Mouse (Mus musculus): ENCODE measurements around the gene Adamtsl1. TPM values are rescaled to one million over a fixed set of nuclear protein-coding genes. Genes with fewer than 3 reads are reported as not detected.

Adamtsl1 gene
- total RNA-seq (2021), result 1 to 10 TPM; 6.4 to 8.5 TPM

DNA sequence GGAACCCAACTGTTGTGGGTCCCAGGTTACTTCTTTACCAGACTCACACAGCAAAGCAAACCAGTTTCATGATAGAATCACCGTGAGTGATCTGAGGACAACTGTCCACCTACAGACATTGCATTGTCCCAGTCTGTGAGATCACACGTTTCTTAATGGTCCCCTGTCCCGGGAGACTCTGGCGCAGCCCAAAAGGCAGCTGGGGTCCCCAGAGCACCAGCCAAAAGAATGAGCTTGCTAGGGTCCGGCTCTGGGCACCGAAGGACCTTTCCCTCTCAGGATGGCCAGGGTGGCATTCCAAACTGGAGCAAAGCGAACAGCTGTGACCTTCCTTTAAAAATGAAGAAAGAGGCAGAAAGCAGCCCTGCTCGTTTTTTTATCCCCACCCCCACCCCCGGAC is at the start of gene Adamtsl1:
Gene Adamtsl1, plus strand, starts transcription at position 381 of the 400 bp plus-strand sequence.
- intact Hi-C loops (cut with DNase I), result no loop called here
- DNase-seq (ENCODE audit: extremely low spot score in 1 of 2, low spot score in 2 of 2), result no peak

DNA sequence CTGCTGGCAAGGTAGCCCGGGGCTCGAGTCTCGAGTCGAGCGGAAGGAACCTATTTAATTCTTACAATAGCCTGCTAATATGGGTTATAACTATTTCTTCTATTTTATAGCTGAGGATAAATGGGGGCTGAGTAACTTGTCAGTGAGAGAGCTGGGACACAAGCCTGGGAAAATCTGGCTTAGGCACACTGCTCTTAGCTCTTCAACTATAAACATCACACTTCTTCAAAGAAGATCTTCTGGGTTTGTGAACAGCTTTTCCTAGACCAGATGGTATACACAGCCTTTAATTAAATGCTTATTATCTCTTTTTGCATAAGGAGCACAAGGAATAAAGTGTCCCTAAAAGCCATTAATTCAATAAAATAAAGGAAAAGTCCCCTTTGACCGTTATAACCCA is 30.4 kb upstream of the Adamtsl1 start:
- no peak for DNase-seq (ENCODE audit: extremely low spot score in 1 of 2, low spot score in 2 of 2)
- intact Hi-C loops (cut with DNase I), result no loop called here

DNA sequence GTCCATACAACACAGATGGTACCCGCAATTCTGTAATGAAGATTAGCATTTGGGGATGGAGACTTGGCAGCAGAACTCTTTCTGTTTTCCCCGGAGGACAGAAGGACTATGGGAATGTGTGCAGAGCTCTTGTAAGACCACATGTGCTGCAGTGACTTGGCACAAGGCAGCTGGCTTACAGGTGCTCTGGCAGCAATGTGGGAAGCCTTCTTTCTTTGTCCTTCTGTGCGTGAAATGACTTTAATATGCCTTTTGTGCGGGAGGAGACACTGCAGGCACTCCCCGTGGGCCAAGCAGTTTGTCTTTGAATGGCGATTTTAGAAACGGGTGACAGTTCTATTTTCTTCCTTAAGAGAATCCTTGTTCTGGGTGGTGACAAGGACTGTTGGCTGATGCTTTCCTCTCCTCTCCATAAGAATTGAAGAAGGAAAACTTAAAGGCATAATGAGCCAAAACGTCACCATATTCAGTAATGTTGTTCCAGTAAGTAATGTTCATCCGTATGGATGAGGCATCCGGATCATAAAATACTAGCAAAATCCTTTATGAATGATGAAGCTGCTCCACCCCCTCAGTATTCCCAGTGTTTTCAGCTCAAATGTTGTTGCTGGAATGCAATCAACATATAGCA is 27.5 kb upstream of the Adamtsl1 start:
- intact Hi-C loops (cut with DNase I), result no loop called here

DNA sequence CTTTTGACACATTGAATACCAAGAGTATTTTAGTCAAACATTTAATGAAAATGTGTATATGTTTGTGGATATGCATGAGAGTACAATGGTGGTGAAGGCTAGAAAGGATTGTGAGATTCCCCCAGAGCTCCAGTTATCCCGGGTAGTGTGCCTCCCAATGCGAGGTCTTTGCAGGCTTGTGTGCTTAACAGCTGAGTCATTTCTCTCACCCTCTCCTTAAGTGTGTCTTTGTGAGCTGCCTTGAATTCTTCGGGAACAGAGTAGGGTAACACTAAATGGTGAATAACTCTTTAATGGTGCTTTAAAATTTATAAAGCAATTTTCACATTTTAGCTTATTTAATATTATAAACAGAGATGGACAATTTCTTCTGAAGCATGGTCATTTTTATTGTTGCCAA is 8.3 kb upstream of the Adamtsl1 start:
- intact Hi-C loops (cut with DNase I), result no loop called here
- no peak for DNase-seq (ENCODE audit: extremely low spot score in 1 of 2, low spot score in 2 of 2)

More for the DNA sequence above, 27.5 kb upstream of the Adamtsl1 start:
- DNase-seq (ENCODE audit: extremely low spot score in 1 of 2, low spot score in 2 of 2), result peak in 1 of 2 experiments; percentile 38

DNA sequence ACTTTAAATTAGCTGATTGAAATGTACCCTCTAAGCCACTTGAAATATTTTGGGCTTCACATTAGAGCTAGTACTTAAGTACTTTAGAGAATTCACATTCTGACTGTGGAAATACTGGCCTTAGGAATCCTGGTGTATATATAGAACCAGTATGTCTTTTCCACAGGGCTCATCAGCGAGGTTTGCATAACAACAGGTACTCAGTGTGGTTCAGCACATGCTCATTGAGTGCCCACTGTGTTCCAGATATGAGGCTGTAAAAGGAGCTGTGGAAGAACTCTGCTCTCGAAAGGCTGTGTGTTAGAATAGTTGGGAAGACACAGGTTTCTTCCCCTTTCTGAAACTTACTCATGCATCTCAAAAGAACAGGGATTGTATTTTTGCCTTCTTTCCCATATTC is 7.0 kb upstream of the Adamtsl1 start:
- intact Hi-C loops (cut with DNase I), result no loop called here
- DNase-seq (ENCODE audit: extremely low spot score in 1 of 2, low spot score in 2 of 2), result no peak

DNA sequence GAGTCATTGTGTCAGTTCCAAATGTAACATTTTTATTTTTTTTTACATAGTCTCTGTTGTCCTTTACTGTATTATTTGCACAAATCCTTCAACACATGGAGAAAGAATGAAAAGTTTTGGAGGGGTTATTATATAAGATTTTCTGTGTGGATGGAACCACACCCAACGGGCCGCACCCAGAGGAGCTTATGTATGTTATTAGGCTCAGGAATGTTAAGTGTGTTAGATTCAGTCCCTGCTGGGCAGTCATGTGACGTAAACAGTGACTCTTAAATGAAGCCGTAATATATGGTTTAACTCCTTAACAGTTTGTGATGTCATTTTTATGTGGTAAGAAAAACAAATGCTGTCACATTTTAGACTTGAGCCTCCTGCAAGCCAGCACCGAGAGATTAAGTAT is 6.5 kb upstream of the Adamtsl1 start:
- intact Hi-C loops (cut with DNase I), result no loop called here
- no peak for DNase-seq (ENCODE audit: extremely low spot score in 1 of 2, low spot score in 2 of 2)

DNA sequence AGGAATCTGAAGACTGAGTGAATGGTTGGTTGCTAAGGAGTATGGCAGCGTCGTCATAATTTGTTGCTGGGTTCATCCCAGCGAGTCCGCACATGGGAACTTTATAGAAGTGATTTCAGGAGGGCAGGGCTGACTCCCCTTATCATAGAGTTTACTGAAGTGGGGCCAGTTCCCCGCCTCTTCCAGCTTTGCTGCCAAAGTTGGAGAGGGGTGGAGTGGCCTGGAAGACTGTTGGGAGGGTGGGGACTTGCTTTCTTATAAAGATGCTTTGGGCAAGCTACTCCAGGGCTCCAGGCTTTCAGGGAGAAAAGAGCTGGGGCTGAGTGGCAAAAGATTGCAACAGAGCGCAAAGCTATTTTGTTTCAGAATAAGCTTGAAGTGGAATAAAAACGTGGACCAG is 684 bp upstream of the Adamtsl1 start:
- DNase-seq (ENCODE audit: extremely low spot score in 1 of 2, low spot score in 2 of 2), result no peak
- intact Hi-C loops (cut with DNase I), result no loop called here

DNA sequence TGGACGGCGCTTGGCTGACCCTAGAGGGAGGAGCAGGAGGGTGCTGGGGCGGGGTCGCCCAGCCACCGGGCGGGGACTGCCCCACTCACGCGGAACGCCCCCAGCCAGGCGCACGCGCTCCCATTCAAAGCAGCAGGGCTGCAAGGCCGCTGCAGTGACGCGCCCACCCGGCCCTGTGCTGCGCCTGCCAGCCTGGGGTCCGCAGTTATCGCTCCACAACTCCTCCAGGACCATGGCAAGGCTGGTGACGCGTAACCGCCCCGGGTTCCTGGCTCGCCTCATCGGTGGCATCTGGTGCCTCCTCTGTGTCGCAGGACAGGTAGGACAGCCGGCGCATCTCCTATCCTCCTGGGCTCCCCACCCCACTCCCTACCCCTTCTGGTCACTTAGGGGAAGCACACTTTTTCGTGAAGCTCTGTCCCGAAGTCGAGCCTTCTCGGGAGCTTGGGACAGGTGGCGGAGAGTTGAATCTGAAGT is 271 bp downstream of the Adamtsl1 start:
- peak in 1 of 2 experiments; percentile 56 for DNase-seq (ENCODE audit: extremely low spot score in 1 of 2, low spot score in 2 of 2)
- intact Hi-C loops (cut with DNase I), result no loop called here

DNA sequence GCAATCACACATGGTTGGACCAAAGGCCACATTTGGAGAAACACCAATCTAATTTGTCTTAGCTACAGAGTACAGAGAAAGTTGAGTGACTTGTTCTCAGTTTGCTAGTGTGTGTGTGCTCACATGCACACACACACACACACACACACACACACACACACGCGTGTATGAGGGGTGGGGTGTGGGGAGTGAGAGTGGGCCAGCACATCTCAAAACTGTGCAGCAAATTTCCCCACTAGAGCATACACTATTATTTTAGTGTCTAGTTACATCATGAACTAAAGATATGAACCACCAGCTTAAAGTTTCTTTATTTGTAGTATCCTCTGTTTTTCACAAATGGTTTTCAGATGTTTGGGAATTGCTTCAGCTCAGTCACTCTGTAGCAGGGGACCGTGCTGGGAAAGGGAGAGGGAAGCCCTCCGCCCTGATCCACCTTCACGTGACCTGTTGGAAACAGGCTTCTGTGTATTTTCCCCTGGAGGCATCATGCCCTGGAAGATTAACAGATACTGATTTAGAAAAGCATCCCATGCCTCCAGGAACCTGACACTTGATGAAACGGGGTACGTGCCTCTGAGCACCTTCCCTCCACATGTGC is 13.1 kb downstream of the Adamtsl1 start:
- DNase-seq (ENCODE audit: extremely low spot score in 1 of 2, low spot score in 2 of 2), result no peak
- intact Hi-C loops (cut with DNase I), result no loop called here

DNA sequence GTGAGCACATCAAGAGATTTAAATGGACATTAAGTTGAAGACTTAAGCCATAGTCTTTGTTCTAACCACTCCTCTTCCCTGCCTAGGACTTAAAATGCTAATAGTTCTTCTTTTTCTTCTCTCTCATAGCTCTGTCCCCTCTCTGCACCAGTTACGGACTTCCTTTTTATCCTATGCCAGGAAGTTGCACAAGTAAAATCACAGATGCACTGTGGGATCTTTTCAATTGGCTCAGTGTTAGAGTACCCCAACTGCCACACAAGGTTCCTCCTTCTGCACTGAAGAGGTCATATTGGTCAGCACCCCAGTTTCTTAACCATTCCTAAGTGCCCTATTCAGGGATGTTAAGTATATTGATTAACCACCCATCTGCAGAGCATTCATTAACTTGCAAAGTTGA is 15.9 kb downstream of the Adamtsl1 start:
- DNase-seq (ENCODE audit: extremely low spot score in 1 of 2, low spot score in 2 of 2), result no peak
- intact Hi-C loops (cut with DNase I), result no loop called here

DNA sequence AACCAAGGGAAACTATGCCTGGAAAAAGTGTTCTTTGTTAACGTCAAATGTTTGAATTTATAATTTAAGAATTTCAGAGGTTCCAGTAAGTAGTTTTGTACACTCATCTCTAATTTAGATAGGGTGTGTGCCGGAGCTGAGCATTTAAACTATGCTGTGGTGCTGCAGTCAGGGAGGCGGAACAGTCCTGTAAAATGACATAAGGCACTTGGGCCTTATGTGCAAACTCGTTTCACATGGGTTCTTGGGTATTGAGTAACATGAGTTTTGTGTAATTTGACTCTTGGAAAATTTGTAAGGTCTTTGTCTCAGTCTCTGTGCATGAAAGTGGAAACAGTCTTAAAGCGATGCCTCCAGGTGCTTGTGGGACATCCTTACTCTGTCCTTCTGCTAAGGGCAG is 25.7 kb downstream of the Adamtsl1 start:
- intact Hi-C loops (cut with DNase I), result no loop called here
- DNase-seq (ENCODE audit: extremely low spot score in 1 of 2, low spot score in 2 of 2), result no peak

DNA sequence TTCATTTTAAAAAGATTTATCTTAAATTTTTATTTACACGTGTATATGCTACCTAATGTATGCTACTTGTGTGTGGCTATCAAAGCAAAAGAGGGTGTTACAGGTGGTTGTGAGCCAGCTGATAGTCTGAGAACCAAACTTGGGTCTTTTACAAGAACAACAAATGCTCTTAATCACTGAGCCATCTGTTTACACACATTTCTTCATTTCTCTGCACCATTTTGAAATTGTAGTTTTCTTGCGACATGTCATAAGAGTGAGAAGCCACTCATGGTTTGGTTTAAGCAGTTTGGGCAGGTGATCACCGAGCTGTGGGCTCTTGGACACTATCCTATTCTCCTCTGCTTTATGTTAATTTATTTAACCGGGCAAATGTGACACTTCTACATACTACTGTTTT is 29.2 kb downstream of the Adamtsl1 start:
- DNase-seq (ENCODE audit: extremely low spot score in 1 of 2, low spot score in 2 of 2), result no peak
- intact Hi-C loops (cut with DNase I), result no loop called here

DNA sequence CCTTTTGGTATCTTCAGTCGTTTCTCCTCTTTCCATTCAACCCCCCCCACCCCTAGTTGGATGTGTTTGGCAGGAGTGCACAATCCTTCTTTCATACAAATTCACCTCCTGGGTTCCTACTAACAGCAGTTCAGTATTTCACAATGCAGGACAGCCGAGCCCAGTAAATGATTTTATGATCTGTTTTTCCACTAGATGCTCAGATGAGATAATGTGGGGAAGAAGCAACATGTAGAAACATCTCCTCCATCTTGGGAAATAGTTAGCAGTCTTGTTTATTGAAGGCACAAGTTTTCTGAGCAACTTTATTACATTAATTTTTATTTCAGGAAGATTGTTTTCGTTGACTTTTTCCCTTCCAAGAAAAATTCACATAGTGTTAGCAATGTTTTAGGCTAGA is 40.7 kb downstream of the Adamtsl1 start:
- DNase-seq (ENCODE audit: extremely low spot score in 1 of 2, low spot score in 2 of 2), result no peak
- intact Hi-C loops (cut with DNase I), result no loop called here

DNA sequence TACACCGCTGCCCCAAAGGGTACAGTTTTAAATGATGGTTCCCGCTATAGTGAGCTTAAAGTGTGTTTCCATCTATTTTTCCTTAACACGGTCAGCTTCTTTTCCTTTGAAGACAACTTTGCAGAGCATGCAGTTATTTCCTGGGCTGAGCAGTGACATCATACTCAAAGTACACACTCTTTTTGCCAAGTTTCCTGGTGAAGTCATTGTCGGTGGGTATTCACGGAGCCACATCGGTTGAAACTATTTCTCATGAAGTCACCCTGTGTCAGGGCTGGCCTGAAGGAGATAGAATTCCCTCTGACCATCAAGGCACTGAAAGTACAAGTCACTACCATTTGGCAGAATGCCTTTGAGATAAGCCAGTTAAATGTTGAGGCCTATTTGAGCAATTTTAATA is 45.8 kb downstream of the Adamtsl1 start:
- DNase-seq (ENCODE audit: extremely low spot score in 1 of 2, low spot score in 2 of 2), result no peak
- intact Hi-C loops (cut with DNase I), result no loop called here

DNA sequence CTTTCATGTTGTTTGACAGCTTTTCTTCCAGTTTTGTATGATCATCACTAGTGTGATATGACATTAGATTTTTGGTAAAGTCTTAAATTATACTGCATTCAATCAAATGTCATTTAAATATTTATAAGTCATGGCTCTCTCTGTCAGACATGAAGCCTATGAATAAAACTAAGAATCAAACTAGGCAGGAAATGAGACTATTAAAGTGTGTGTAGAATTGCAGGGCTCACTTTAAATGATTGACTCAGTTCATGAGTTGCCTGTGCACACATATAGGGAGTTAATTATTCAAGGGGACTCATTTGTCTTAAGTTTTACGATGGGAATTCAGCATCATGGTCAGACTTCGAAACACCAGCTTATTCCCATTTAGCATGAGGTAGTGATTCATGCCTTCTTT is 71.5 kb downstream of the Adamtsl1 start:
- intact Hi-C loops (cut with DNase I), result no loop called here

DNA sequence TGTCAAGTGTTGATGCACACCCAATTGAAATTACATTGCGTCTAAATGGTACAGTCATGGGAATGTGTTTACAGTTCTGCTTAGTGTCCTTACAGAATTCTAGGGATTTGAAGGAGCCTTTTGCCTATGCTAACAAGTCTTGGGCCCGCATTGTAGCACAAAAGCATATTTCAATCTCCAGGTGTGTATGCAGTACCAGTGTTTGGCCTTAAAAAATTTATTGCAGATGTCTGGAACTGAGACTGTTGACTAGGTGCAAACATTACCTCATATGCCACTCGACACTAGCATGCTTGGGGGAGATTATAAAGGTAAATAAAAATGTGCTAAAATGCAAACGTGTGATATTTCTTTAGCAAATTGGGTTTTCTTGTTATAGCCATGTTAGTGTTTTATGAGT is 75.0 kb downstream of the Adamtsl1 start:
- intact Hi-C loops (cut with DNase I), result no loop called here
- no peak for DNase-seq (ENCODE audit: extremely low spot score in 1 of 2, low spot score in 2 of 2)

More for the DNA sequence above, 71.5 kb downstream of the Adamtsl1 start:
- no peak for DNase-seq (ENCODE audit: extremely low spot score in 1 of 2, low spot score in 2 of 2)

DNA sequence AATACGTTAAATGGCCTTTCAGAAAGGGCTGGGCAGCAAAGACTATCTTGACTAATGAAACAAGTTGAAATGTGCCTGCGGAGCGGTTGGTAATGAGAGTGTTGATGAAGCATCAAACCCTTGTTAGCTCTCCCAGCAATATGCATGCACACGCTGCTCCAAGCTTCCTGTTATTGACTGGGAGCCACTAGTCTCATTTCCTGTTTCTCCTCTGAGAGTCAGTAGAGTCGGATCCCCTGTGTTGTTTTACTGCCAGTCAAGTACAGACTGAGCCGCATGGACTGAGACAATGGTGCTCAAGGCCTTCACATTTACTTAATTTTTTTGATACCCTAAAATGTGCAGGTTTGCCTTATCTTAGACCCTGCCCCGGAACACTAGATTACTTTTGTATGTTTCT is 77.1 kb downstream of the Adamtsl1 start:
- DNase-seq (ENCODE audit: extremely low spot score in 1 of 2, low spot score in 2 of 2), result no peak
- intact Hi-C loops (cut with DNase I), result no loop called here

DNA sequence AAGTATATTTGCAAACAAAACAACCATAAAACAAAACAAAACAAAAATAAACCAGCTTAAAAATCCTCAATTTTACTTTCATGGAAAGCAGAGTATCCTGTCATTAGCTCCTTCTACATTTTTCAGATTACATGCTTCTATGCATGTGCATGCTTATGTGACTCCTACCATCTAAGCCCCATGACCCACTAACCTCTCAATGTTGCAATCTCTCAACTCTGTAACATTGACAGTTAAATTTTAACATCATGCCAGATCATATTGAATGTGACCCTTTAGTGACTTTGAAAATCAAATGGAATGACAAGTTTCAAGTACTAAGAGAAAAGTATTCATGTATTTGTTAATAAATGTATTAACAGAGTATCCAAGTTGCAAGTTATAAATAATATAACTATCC is 80.2 kb downstream of the Adamtsl1 start:
- intact Hi-C loops (cut with DNase I), result no loop called here
- DNase-seq (ENCODE audit: extremely low spot score in 1 of 2, low spot score in 2 of 2), result no peak

DNA sequence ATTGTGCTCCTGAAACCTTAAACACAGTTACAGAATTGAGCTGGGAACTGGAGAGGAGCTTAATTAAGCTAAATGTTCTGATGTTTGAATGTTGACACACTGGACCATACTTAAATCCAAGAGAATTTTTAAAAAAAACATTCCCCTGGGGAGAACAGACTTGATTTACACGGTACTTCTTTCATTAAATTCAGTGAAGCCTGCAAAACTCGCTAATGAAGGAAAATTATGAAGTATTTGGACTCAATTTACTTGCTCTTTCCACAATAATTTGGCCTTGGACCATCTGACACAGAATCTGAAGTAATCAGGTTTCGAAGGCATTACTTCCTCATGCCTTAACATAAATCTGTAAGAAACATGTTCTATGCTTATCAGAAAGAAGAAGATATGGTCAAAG is 99.4 kb downstream of the Adamtsl1 start:
- intact Hi-C loops (cut with DNase I), result no loop called here
- no peak for DNase-seq (ENCODE audit: extremely low spot score in 1 of 2, low spot score in 2 of 2)

DNA sequence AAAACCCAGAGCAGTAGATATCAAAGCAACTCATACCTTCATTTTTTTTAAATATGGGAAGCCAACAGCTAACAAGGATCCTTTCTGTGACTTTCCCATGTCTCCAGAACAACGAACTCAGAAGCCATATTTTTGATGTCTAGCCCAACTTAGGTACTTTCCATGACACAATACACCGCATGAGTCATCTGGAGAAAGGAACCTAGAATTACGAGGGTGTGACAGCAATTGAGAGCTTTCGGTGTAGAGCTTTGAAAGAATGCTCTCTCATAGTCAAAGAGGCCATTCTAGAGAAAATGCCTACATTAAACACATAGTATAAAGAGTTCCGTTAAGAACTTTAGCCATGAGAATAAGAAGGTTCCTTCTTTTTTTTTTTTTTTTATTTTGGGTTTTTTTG is 104.8 kb downstream of the Adamtsl1 start:
- no peak for DNase-seq (ENCODE audit: extremely low spot score in 1 of 2, low spot score in 2 of 2)
- intact Hi-C loops (cut with DNase I), result no loop called here

DNA sequence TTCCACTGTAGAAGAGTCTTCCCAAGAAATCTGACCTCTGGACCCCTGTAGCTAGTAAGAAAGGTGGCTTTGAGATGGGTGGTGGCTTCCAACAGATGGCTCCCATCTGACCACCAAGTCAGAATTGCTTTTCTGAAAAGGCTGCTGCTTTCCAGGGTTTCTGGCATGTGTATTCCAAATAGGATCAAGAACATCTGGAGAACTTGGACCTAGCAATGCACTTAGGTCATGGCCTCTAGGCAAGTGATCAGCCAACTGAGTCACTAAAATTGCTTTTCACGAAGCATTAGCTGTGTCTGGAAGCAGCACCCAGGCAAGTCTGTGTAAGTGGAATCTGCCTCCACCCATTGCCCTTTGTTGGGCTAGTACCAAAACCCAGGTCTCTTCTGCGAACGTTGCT is 105.3 kb downstream of the Adamtsl1 start:
- intact Hi-C loops (cut with DNase I), result no loop called here
- no peak for DNase-seq (ENCODE audit: extremely low spot score in 1 of 2, low spot score in 2 of 2)

Data from left cerebral cortex, postnatal 10 days (tissue).